Mouse (Mus musculus) small intestine, adult 10 weeks (tissue): Measurements from ENCODE around the gene Zfp68. TPM values are rescaled to one million over a fixed set of nuclear protein-coding genes. Genes with fewer than 3 reads are reported as not detected.

ENCODE experiments used
- polyA plus RNA-seq: library from polyadenylated mRNA; stranded (reverse); fragments of 350-450 nt; fragmentation: Illumina TruSeq; extraction: RNeasy Lipid Tissue Mini Kit (QIAGEN cat#74804); gene quantifications from one replicate; pipeline ENCODE4 v1.2.3, GENCODE M21; 2014; ENCODE audit warnings: low replicate concordance

The Zfp68 gene
- 66.1 TPM for polyA plus RNA-seq

GRCm38 (mm10) chr5:138619211-138620128 lies at the start of gene Zfp68:
Zfp68 (minus strand) TSS chr5:138619761.

GRCm38 (mm10) chr5:138622645-138623477 lies 3.3 kb upstream of the Zfp68 start, which contains the start of gene A430033K04Rik:
A430033K04Rik (plus strand) TSS chr5:138622859.

GRCm38 (mm10) chr5:138564612-138565011 lies 54.9 kb downstream of the Zfp68 start, which contains the start of gene 1700123K08Rik:
1700123K08Rik (minus strand) TSS chr5:138564712.

Other genes with a start within 250 kb of the Zfp68 start
- 18.0 TPM for gene Zfp157, start 178.3 kb downstream of the Zfp68 start, polyA plus RNA-seq
- gene 1700123K08Rik, start 55.0 kb downstream of the Zfp68 start, polyA plus RNA-seq: not detected
- 6.3 TPM for gene A430033K04Rik, start 3.1 kb upstream of the Zfp68 start, polyA plus RNA-seq
- not detected for gene Fam20c, start 134.8 kb upstream of the Zfp68 start, polyA plus RNA-seq
- not detected for gene Gm5294, start 200.3 kb upstream of the Zfp68 start, polyA plus RNA-seq